Mouse (Mus musculus): Measurements from ENCODE around the gene Ptpn7.
"Not testable (repeated sequence)": the region's sequence is repeated elsewhere in the genome, so short reads cannot be mapped to it uniquely, and the experiment has no call there.

The Ptpn7 gene

DNA sequence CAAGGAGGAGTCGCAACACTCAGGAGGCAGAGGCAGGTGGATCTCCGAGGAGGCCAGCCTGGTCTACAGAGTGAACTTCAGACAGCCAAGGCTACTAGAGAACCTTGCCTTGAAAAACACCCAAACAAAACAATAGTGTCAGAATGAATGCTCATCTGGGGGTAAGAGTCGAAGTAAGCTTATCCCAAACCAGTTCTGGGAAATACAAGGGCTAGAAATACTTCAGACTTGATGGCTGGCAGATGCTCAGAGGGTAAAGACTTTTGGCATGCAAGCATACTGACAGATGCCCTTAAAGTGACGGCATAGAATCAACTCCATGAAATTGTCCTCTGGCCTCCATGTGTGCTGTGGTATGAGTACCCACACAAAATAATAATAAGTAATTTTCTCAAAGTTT lies 56.7 kb downstream of the Ptpn7 start:
- DNase-seq = no peak

DNA sequence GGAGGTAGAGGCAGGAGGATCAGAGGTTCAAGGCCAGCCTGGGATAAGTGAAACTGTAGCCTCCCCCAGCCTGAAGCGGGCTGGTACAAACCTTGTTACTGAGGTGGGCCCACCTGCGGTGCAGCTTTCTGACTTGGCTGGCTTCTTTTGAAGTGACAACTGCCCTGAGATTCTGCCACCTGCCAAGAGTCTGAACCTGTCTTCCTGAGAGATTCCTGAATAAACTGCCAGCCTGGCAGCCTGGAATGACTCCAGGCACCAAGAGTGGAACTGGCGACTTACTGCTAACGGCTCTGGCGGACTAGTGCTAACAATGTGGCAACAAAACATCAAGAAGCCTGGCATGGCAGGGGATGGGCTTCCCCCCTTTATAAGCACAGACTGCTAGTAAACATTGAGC lies 61.8 kb downstream of the Ptpn7 start:
- DNase-seq = not testable (repeated sequence)
